Mouse (Mus musculus) right cerebral cortex, postnatal 25 days (tissue): Measurements from ENCODE around the gene N4bp1.

Source experiments
- DNase-seq: peaks from one replicate; pipeline ENCODE4 v3.0.0; 2022

The N4bp1 gene

DNA sequence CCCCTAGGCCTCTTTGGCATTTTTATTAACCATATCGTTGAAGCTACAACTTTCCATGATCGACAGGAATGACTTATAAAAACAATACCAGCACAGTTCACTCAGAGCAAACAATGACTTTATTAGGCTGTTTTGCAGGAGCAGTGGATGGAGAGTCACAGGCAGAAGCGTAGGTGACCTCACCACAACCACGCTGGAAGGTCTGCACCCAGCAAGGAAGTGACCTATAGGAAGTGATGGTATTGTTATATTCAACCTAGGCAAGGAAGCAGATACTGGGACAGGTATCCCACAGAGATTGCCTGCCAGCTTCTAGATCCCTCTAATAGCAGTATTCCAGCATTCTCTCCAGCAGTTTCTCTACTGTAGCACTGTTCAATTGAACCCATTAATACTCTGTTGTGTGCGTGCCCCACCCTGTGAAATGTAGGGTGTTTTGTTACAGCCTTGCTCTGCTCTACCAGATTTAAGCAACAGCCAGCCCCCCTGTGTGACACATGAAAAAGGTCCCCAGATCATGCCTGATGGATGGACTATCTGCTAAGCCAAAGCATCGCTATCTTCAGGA is 9.2 kb upstream of the N4bp1 start:
- no peak for DNase-seq

DNA sequence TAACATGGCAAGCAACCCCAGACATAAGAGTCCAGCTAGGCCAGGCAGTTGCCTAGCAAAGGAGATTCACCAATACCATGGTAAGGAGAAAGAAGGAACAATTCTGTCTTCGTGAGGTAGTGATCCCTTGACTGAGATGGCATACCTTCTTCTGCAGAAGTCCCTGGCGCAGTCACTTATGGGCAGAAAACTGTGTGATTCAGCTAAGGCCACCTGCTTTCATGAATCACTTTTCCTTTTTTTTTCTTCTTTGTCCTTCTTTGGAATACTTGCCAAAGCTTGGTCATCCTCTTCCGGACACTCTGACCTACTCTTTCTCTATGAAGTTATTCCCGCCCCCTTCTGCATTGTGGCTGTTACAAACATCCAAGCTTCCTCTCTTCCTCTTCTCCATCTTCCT is 8.5 kb upstream of the N4bp1 start:
- no peak for DNase-seq

DNA sequence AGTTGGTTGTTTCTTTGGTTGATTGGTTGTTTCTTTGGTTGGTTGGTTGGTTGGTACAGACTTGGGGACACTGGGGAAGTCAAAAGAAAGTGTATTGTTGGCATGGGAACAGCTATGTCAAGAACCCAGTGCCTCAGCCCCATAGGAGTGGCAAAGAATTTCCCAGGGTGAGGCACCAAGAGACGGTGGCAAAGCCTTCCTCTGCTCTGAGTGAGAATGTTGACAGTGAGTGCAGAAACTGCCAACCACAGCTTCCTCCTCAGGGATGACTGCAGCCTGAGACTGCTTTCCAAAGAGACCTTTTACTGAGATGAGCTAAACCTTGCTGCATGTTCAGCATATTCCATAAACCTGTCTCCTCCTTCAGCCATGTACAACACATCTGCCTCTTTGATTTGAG is 6.5 kb upstream of the N4bp1 start:
- DNase-seq: no peak

DNA sequence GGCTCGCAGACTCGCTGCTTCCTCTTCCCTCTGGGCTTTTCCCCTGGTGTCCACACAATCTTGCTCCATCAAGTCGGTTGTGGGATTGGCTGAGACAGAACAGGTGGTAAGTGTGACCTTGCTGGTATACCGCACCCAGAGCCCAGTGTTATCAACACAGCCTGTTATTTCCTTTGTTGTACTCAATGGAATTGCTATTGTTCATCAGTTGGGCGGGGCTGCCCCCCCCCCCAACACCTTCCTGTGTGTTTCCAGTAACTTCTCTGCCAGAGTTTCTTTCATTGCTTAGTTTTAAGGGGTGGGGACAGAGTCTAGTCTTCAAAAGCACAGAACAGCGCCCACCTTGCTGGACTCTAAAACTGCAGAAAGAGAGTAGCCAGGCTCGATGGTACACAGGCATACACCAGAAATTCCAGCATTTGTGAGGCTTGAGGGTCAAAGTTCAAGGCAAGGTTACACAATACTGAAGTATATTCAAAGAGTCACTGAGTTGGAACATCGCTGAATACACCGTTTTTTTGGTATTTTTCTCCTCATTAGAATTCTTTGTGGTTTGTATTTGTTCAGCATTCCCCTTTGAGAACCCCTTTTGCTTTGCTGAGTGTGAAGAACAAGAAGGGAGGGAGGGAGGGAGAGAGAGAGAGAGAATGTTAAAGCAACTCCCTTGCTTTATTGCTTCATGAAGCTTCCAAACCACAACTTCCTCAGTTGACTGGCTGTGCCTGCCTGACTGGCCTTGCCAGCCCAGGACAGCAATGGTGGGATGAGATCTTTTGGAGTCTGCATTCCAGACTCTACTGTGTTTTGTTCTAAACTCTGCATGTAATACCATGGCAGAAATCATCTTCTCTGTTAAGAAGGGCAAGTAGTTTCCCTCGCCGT is 3.2 kb upstream of the N4bp1 start:
- no peak for DNase-seq

DNA sequence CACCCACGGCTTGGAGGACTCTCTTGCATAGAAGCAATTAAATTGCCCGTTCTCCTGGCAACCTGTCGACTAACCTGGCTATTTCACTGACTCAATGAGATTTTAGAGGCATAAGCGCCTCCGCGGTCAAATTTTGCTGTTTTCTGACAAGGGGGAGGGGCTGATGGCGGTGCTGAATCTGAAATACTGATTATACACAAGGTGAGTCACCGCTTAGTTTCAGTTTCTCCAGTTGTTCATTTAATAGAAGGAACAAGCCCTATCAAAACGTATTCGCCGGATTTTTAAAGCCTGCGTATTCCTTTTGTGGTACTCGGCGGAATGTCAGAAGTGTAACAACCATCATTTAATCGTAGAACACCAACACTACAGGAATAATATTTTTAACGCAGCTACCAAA is 991 bp downstream of the N4bp1 start:
- DNase-seq: peak; percentile 13

DNA sequence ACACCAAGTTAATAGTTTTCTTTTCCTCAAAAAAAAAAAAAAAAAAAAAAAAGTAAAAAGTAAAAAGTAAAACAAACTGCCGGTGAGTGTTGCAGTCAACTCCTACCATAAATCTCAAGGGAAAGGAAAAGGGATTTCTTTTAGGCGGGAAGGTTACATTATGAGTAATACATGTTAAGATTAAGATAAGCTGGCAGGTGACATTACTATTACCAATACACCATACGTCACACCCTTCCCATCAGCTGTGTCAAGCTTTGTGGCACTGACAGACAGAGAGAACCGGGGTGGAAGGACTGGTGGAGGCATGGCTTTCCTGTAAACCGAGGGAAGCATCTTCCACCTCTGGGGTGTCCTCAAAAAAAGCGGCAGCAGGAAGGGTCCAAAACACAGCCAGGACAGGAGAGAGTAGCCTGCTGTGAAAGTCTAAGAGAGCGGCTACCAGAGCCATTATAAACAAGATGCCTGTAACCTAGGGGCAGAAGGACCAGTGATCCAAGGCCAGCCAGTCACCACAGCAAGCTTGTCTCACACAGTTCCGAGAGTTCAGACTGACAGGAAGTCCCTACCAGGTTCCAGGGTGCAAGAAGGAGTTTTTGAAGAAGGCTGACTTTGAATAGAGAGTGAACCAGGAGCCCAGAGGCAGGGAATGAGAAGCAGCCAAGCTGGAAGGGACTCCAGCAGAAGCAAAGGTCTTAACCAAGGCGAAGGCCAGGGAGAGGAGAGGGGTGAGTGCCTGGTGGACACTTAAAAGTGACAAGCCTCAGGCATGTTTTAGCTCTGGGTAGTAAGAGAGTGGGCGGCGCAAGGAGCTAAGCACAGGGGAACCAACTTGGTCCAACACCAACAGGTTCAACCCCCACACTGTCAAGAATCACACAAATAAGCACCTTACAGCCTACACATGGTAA is 2.2 kb downstream of the N4bp1 start:
- no peak for DNase-seq

DNA sequence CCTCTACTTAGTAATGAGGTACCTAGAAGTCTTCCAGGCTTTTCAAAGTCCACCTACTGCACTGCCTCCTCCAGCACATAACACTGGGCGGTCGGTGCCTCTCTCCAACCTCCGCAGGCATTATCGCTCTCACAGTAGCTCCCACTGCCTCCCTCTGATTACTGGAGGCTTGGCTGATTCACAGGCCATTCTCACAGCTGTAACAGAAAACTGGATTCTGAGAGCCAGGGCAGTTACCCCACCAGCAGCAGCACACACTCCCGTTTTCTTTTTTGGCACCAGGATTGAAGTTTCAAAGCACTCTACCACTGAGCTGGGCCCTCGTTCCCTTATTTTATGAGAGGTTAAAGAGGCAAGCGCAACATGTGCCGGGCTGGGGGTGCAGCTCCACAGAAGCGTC is 3.1 kb downstream of the N4bp1 start:
- DNase-seq: no peak

DNA sequence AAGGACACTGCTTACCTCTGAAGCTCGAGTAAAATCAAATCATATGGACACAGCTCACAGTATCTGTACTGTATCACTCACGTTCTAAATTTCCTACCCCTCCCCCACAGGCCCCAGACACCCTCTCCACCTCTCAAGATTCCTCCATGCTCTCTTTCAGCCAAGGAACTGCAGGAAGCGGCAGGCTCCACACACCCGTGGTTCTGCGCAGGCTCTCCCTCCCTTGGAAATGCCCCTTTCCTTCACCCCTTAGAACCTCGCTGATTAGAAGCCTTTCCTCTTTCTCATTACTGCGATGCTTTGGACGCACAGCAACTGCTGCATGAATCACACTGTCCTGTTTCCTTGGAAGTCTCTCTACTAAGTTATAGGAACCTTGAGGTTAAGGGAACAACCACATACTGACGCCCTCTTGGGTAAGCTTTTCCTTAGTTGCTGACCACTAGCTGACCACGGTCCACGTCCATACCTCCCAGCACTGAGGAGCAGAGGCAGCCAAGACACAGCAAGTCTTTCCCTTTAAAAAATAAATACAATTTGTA is 3.9 kb downstream of the N4bp1 start:
- DNase-seq: no peak

DNA sequence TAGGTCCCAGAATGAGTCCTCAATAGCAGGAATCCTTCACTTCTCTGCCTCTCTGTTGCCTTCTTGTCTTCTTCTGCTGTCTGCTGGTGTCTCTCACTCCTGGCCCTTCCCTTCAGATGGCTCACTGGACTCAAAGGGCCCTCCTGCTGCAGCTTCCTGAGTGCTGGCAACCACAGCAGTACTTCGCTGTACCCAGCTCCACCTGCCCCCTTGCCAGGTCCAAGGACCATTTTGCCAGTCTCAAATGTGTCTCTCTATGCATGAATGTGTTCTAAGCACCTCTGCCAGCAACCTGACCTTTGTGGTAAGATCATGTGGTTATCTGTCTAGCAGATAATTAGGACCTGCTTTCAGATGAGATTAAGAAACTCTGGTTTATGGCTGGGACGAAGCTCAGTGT is 8.2 kb downstream of the N4bp1 start:
- no peak for DNase-seq

DNA sequence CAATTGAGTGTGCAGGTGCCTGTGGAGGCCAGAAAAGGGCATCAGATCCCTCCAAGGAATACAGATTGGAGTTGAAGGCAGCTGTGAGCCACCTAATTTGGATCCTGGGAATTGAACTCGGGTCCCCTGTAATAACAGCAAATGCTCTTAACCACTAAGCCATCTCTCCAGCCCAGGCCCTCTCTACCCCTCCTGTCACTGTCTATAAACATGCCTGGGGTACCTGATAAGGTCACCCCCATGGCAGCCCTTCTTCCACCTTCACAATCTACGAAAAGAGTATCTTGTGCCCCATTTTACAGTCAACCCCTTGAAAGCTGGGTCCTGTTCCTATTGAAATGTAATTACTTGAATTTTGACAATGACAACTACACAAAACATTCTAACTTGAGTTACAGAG is 11.0 kb downstream of the N4bp1 start:
- no peak for DNase-seq

DNA sequence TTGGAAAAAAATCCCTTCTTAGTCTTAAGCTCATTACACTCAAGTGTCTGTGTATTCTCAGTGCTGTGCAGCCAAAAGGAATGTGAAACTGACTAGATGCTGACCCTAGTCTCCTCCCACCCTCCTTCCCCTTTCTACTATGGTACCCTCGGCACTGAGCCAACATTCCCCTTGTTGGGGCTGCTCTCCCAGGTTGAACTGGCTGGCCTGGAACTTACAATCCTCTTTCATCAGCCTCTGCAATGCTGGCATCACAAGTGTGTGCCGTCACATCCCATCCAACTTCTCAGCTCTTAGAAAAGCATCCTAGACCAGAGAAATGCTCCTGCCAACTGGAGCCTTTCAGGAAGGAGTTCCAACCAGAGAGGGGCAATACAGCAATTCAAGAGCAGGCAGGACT is 11.9 kb downstream of the N4bp1 start:
- no peak for DNase-seq

DNA sequence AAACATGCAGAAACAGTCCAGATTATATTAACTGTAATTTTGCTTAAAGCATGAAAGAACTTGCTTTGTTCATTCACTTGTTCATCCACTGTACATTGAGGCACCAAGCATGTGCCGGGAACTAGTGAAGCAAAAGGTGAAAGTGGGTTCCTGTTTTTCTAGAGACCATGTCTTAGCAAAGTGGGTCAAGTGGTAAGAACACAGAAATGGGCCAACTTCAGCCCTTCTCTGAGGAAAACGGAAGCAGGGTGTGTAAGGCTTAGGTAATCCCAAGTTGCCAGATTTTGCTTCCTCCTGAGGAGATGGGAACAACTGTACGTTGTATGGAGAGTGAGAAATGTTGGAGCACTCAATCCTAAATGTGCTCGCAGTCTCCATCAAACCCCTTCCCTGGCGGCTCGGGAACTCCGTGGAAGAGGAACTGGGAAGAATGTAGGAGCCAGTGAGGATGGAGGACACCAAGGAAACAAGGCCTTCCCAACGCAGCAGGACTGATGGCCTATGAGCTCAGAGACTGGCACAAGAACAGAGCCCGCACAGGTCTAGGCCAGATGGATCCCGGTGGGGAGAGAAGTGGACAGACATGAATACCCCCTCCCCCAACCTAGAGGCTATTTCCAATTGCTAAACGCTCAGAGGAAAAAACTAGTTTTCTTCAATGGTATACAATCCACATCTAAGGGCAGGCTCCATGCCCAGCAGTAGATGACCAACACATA is 12.8 kb downstream of the N4bp1 start:
- no peak for DNase-seq

DNA sequence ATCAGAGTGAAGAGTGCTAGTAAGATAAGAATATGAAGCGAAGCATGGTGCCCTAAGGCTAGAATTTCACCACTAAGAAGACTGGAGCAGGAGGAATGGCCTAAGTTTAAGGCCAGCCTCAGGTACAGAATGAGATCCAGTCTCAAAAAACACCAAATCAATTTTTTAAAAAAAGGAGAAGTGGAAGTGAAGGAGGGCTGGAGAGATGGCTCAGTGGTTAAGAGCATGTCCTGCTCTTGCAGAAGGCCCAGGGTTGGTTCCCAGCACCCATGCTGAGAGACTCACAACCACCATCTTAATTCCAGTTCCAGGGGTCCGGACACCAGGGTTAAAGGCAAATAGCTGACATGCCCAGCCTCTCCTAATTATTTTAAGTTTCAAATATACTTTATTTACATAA is 13.6 kb downstream of the N4bp1 start:
- no peak for DNase-seq

DNA sequence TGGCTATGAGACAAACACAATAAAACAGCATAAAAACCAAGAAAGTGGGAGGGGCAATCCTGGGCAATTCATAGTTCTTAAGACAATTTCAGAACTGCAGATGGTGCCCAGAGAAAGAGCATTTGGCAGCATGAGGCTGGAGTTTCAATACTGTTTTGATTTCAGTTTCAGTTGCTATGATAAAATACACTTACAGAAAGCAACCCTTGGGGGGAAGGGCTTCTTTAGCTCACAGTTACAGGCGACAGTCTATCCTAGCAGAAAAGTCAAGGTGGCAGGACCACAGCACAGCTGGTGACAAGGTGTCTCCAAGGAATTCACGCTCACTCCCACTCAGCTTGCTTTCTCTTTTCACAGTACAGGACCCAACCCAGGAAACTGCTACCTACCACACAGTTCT is 14.3 kb downstream of the N4bp1 start:
- DNase-seq: no peak

DNA sequence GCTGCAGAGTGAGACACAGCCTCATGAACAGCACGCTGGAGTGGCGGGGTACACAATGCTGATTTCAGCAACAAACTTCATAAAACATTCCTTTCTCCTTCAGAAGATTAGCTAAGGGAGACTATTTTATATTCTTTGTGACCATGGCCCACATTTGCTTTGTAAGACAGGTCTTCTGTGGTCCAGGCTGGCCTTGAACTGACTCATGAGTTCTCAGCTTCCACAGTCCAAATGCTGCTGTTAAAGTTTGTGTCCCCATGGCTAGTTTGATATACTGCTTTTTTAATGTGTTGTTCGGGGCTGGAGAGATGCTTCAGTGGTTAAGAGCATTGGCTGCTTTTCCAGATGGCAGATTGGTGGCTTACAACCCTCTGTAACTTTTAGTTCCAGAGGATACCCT is 17.0 kb downstream of the N4bp1 start:
- no peak for DNase-seq

DNA sequence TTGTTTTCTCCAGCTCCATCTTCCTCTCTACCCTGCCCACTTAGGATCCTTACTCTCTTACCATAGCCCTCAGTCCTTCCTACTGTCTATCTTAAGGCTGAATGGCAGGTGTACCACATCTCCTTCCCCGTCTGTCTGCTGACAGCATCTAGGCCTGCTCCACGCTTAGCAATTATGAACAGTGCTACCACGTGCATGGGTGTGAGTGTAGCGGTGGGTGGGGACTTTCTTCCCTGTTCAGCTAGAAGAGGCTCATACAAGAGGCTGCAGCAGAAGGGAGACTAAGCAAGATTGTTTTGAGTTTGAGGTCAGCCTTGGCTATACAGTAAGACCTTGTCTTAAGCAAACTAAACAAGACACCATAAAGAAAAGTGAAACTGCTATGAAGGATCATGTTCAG is 20.3 kb downstream of the N4bp1 start:
- DNase-seq: no peak

DNA sequence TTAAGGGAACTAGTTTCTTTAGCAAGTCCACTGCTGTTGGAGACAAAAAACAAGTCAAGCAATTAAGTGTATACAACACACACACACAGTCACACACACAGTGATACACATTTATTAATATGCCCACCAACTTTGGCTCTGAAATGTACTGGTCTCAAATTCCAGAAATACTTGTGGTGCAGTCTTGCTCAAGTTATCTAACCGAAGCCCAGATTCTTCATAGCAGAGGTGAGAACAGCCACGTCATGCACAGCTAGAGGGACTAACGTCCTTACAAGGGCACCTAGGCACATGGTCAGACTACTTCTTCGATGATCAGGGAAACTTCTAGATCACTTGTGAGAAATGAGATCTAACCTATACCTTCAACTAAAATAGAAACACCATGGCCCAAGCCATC is 22.2 kb downstream of the N4bp1 start:
- DNase-seq: no peak

DNA sequence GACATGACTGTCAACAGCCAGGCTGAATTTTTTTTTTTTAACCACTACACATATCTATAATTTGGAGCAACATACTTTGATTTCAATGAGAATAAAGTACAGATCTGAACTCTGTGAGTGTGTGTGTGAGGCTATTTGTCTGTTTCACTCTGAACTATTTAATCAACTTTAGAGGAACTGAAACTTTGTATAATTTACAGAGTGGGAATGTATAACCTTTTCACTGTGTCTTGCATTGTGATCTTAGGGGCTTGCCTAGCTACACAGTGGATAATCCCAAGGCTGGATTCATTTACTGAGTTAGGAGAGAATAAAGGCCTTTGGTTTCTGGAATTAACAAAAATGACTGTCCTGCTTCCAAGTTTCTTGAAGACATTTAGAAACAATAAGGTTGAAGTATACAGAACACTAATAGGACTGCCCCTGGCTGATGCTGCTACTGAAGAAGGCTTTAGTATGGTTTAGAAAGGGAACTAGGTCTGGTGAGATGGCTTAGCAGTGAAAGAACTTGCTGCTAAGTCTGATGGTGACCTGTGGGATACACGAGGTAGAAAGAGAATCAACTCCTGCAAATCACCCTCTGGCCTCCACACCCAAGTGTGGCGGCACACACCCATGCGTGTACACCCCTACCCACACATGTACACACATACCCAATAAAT is 22.8 kb downstream of the N4bp1 start:
- DNase-seq: no peak

DNA sequence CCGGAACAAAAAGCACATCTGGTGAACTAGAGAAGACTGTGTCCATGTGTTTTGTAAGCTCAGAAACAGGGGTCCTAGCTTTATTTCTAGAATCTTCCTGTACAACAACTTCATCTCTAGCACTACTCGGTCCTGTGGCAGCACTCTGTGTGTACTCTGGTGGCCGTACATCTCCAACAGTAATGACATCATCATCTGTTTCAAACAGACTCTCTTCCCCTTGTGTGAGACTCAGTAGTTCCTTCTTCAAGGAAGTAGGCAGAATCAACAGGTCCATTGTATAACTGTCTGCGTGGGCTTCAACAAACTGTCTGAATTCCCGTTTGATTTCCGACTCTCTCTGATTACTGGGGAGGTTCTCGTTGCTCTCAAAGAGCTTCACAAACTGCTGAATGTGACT is 23.5 kb downstream of the N4bp1 start:
- no peak for DNase-seq

DNA sequence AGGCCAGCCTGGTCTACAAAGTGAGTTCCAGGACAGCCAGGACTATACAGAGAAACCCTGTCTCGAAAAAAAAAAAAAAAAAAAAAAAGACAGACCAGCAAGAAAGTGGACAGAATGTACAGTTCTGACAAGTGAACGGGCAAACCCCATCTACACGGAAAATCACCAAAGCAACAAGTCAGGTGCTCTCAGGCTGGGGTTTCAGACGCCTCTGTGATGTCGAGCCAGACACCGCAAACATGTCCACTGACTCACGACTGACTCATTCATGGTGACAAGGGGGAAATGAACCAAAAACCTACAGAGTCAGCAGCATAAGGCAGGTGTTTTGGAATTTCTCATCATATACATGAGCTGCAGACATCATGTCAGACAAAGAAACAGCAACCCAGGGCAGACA is 28.8 kb downstream of the N4bp1 start:
- DNase-seq: no peak

DNA sequence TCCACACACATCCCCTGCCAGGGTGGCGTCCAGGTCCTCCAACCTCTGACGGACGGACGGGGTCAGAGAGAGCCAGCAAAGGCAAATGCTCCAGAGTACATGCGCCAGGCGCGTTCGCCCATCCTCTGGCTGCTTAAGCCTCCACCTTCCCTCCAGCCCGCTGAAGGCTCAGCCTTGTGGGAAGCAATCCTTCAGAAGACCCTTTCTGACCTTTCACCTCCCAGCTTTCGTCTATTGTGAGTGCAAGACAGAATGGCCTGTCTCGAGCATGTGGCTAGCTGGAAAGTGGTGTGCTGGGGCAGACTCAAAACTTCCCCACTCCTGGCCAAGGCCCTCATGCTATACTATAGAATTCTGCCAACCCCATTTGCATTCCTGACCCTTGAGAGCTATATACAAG is 30.4 kb downstream of the N4bp1 start:
- DNase-seq: no peak

DNA sequence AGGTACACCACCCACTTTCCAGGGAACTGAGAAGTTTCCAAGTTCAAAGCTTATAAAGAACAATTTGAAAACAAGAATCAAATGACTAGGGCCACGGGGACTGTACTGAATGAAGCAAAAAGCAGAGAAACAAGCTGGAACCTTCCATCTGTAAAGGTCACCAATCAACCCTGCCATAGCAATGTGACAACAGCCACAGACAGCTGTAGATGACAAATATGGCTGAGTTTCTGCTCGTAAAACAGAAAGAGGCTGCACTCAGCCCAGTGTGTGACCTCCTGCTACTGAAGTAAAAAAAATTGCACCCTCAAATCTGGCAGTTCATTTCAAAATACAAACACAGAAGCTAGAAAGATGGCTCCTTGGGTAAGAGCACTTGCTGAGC is 31.1 kb downstream of the N4bp1 start:
- no peak for DNase-seq
